Mouse (Mus musculus) lung, postnatal 4 days (tissue): ENCODE measurements at regions not wholly inside any gene's neighbourhood (a gene's known extent, or its start where the extent isn't known, plus 50 kb on each side); places are given as distances from the start of the nearest gene placed in this dataset.

Experiments used
- DNase-seq, 2 experiments: peaks; one replicate each; pipeline ENCODE4 v3.0.0; 2021

- no peak for DNase-seq
Measured at GRCm38 (mm10) chr12:48713646-48714045, 668.8 kb upstream of the Foxg1 start.

DNA sequence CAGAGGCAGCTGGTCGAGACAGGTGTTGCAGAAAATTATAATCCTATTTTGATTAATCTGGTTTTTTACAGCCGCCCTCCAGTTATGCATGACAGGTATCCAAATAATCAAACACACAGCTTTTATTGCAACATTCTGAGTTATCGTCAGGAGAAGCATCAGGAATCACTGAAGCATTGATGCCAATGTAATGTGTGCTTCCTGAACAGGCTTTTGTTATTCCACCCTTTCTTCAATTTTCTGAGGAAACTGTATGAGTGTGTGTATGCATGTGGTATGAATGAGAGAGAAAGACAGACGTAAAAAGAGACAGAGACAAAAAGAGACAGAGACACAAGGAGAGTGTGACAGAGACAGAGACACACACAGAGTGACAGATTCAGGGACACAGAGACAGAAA, 652.6 kb upstream of the Foxg1 start:
- DNase-seq = no peak

- no peak for DNase-seq
Measured at GRCm38 (mm10) chr12:48758805-48759396, 623.6 kb upstream of the Foxg1 start.
